Mouse (Mus musculus) layer of hippocampus, adult 2 months (tissue): Measurements from ENCODE around the gene Tdrd5. TPM values are rescaled to one million over a fixed set of nuclear protein-coding genes. Genes with fewer than 3 reads are reported as not detected.
A peak's percentile ranks its signal among the peaks of the same experiment; 100 is the strongest.

Experiments
- DNase-seq, 2 experiments: peaks; one replicate each; pipeline ENCODE4 v3.0.0; 2022; ENCODE audit warnings: low spot score in 2 of 2
- H3K27ac ChIP-seq: fragments of 200-600 bp; 2 replicates; pipeline ENCODE4 v1.8.1; 2022
- H3K4me3 ChIP-seq: fragments of 200-600 bp; 2 replicates; pipeline ENCODE4 v1.8.1; 2022; ENCODE audit warnings: mild to moderate bottlenecking
- CTCF ChIP-seq: fragments of 200-600 bp; conservative IDR thresholded peaks from 2 replicates; pipeline ENCODE4 v1.8.1; 2022; ENCODE audit warnings: antibody characterized with exemption, mild to moderate bottlenecking, moderate library complexity
- total RNA-seq, 2 experiments: library from RNA; stranded (reverse); gene quantifications; 2 replicates each; pipeline ENCODE4 v1.2.3; 2021

Tdrd5 gene
- total RNA-seq, 2 experiments from 2014 or later, result 6.5 to 7.6 TPM

DNA sequence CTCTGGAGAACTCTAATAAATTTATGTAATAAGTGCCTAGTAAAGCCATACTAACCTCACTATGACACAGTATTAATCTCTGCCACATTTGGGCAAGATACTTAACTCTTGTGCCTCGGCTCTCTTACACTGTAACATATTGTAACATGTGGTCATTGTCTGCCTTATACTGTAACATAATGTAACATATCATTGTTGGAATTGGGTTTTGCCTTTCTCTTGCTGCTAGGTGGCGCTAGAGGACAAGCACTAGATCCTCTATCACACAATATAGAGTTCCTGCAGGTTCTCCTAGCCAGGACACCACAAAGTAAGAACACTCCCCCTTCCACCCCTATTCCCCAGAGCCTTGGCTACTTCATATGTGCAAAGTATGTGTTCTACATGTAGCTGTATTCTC, 62.4 kb downstream of the Tdrd5 start:
- Histone ChIP-seq H3K4me3 (no peak overlapping the region), H3K27ac (no peak overlapping the region)
- TF ChIP-seq CTCF, result peak; percentile 75
- peak in 1 of 2 experiments; percentile 27 for DNase-seq

DNA sequence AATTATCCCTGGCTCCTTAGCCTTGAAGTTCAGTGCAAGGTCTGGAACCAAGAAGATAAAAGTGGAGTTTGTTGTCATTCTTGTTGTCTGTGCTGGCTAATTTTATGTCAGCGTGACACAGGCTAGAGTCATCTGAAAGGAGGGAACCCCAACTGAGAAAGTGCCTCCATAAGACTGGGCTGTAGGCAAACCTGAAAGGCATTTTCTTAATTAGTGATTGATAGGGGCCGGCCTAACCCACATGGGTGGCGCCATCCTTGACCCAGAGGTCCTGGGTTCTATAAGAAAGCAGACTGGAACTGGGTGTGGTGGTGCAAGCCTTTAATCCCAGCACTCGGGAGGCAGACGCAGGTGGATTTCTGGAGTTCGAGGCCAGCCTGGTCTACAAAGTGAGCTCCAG, 72.3 kb downstream of the Tdrd5 start:
- no peak overlapping the region for H3K4me3 ChIP-seq
- TF ChIP-seq CTCF, result no peak

DNA sequence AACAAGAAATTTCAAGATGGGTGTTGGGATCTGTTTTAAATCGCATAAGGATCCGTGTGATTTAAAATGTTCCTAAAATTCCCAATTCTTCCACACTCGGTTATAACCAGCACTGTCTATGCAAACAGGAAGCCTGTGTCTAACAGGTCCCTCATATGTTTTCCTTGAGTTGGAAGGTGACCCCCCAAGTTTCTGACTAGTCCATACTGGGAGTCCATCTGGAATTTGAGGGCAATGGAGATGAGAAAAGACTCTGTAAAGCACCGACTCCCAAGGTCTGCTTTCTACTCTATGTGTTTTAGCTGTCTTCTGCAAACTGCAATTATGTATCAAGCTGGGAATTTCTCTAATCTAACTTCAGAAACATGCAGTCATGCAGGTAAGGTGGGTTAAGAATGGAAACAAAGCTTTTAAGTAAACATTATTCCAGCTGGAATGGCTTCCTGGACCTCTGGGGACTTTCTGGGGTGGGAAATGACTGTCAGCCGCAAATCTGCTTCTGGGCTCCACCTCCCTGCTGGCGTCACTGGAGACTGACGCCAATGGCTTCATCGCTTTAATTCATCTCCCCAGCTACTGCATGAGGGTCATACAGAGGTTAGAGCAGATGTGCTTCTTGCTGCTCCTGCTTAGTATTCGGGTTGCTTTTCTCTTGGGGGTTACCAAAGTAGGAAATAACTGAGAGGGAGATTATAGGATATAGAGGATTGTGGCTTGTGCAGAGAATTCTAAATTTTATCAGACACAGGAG, 73.0 kb downstream of the Tdrd5 start:
- no peak overlapping the region for H3K27ac ChIP-seq
- H3K4me3 ChIP-seq, result no peak overlapping the region
- DNase-seq, result no peak
- no peak for TF ChIP-seq CTCF

More for the DNA sequence above, 72.3 kb downstream of the Tdrd5 start:
- no peak overlapping the region for H3K27ac ChIP-seq
- DNase-seq, result no peak

DNA sequence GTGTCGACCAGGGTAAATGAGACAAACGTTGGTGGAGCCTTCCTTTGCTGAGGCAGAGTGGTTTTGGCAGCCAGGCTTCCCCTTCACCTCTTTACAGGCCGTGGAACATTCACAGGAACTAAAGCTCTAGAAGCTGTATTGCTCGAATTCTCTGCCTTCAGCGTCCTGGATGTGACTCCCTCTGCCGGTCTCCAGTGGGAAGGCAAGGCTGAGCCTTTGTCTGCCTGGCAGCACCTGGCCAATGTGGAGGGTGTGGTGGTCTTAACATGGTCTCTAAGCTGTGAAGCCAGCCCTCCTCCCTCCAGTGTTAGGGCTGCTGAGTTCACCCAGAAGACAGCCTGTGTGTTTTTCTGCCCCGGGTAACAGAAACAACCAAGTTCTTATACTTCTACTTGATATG, 74.0 kb downstream of the Tdrd5 start:
- Histone ChIP-seq H3K27ac (no peak overlapping the region), H3K4me3 (no peak overlapping the region)
- TF ChIP-seq CTCF, result peak; percentile 91
- DNase-seq, result peak in 1 of 2 experiments; percentile 74

DNA sequence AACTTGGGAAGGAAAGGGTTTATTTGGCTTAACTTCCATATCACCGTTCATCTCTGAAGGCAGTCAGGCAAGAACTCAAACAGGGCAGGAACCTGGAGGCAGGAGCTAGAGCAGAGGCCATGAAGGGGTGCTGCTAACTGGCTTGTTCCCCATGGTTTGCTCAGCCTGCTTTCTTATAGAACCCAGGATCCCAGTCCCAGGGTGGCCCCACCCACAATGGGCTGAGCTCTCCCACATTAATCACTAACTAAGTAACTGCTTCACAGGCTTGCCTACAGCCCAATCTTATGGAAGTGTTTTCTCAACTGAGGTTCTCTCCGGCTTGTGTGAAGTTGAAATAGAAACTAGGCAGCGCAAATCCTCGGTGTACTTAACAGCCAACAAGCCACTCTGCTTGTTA, 74.7 kb downstream of the Tdrd5 start:
- DNase-seq, result no peak

DNA sequence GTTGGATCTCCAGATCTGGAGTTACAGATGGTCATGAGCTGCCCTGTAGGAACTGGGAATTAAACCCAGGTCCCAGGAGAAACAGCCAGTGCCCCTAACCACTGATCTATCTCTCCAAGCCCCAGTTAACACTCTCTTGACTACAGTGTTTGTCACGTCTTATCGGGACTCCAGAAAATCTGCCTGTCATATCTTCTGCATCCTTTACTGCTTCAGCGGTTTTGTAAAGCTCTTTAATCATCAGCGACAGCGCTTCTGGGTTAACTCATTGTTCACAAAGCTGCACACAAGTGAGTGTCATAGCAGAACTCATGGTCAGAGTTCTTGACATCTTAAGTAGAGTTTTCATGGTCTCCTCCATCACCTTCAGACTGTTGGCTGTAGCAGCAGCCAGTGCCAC, 76.6 kb downstream of the Tdrd5 start:
- no peak for DNase-seq
- H3K4me3 ChIP-seq, result no peak overlapping the region

More for the DNA sequence above, 74.7 kb downstream of the Tdrd5 start:
- Histone ChIP-seq H3K4me3 (no peak overlapping the region), H3K27ac (no peak overlapping the region)
- no peak for TF ChIP-seq CTCF

DNA sequence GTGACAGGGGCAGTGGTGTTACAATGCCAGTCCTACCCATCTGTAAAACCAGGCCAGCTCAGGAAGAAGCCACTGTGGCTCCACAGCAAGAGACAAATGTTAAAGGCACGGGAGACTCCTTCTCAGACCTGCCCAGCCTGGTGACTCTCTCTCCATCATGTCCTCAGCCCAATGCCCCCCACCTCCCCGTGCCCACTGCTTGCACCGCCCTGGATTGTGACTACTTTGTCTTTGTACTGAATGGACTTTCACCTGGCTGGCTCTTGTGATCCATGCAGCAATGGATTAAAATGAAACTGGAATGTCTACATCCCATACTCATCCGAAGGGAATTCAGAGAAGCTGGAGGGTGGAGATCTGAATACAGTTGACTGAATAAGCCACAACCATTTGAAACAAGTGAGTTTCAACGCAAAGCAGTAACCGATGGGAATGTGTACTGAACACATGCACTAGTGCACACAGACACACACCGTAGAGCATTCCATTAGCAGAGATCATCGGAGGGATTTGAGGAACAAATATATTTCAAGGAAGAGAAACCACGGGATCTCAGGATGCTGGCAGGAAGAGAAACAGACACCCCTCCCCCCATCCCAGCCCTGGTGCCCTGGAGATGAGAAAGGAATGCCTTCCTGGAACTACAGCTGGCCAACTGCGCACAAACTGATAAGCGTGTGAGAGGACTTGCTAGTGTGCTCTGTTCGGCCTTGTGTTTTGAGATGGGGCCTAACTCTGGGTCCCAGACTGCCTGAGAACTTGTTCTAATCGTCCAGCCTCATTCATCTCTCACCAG, 81.1 kb downstream of the Tdrd5 start:
- no peak overlapping the region for H3K27ac ChIP-seq
- no peak for DNase-seq
- no peak overlapping the region for H3K4me3 ChIP-seq
- TF ChIP-seq CTCF, result no peak

More for the DNA sequence above, 76.6 kb downstream of the Tdrd5 start:
- TF ChIP-seq CTCF, result no peak
- H3K27ac ChIP-seq, result no peak overlapping the region

DNA sequence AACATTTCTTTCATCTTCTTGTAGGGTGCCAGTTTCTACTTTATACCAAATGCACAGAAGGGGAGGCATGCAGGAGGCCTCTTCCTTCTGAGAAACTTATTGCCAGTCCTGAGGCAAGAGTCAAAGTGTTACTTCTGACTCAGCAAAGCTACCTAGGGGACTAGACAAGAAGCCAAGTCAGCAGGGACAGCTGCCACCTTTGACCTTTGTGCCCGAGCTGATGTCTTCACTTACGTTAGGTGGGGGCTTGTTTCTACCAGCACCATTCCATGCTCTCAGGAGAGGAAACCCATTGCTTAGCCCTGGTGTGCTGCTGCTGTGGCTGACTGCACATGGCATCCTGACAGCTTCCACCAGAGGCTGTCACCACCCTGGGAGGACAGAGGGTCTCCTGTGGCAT, 82.1 kb downstream of the Tdrd5 start:
- no peak for DNase-seq
- Histone ChIP-seq H3K27ac (no peak overlapping the region), H3K4me3 (no peak overlapping the region)
- no peak for TF ChIP-seq CTCF

DNA sequence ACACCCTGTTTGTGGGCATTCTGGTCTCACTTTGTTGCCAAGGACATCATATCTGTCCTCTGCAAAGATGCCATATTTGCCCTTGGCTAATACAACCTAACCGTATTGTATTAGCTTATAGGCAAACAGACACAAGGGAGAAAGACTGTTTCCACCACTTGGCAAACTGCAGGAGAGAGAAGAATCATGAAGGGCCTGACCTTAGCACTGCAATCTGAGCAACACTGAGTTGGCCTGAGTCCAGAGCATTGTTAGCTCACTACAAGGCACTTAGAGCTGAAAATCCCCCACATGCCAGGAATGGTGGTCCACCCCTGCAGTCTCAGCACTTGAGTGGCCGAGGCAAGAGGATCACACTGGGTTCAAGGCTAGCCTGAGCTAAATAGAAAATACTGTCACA, 84.9 kb downstream of the Tdrd5 start:
- no peak for DNase-seq
- TF ChIP-seq CTCF, result no peak
- H3K4me3 ChIP-seq, result no peak overlapping the region
- H3K27ac ChIP-seq, result no peak overlapping the region

DNA sequence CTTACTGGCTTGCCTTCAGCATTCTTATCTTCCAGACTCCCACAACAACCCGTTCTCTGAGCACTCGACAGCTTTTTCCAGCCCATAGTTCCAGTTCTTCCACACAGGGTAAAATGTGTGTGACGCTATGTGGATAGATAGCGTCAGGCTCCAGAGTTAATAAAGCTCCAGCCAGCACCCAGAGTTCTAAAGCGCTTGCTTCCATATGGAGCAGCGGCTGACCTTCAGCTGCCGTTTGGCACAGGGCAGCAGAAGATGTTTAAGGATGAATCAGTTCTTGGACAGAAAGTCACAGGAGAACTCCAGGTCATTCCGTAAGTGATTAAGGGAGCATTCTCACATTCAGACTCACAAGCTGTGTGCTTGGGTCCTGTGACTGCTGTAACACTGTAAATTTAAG, 85.5 kb downstream of the Tdrd5 start:
- no peak for TF ChIP-seq CTCF
- DNase-seq, result no peak
- Histone ChIP-seq H3K27ac (no peak overlapping the region), H3K4me3 (no peak overlapping the region)

DNA sequence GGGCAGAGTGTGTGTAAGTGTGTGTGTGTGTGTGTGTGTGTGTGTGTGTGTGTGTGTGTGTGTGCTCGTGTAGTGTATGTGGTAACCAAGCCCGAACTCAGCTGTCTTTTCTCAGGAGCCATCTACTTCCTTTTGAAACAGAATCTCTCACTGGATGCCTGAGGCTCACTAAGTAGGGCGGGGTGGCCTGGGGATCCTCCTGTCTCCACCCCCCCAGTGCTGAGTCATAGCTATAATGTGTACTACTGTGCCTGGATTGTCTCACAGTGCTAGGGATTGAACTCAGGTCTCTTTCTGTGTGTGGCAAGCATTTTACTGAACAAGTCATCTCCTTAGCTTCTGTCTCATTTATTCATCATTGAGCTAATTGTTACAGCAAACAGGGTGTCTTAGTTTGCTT, 86.1 kb downstream of the Tdrd5 start:
- DNase-seq, result no peak
- Histone ChIP-seq H3K4me3 (no peak overlapping the region), H3K27ac (no peak overlapping the region)
- no peak for TF ChIP-seq CTCF

DNA sequence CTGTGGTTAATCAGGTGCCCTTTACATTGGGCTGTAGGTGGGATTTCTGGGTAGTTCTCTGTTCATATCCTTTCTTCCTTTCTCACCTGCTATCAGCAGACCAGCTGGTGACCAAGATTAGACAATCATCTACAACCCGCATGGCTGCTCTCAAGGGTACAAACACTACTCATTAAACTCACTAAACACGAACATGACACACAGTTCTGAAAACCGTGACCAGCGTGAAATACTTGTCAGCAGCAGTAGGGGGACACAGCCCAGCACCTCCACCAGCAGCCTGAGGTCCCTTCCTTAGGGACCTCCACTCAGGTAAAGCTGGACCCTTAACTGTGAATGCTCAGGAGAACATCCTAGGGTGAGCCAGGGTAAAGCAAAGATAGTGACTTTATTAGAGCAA, 87.2 kb downstream of the Tdrd5 start:
- no peak for TF ChIP-seq CTCF
- Histone ChIP-seq H3K4me3 (no peak overlapping the region), H3K27ac (no peak overlapping the region)
- DNase-seq, result no peak

DNA sequence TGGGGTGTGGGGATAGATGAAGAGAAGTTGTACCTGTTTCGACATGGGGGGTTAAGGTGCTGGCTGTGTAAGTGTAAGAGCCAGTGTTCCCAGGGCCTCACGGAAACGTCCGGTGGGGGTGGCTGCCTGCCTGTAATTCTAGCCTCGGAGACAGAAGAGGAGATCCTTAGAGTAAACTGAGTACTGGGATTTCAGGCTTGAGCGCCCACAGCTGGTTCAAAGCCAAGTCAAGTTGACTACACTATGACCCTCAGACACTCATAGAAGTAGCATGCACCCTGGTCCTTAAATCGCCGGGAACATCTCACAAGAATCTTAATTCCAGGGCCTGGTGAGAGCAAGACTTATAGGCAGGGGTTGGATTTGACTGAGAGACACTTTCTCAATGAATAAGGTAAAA, 88.8 kb downstream of the Tdrd5 start:
- no peak for DNase-seq
- Histone ChIP-seq H3K27ac (no peak overlapping the region), H3K4me3 (no peak overlapping the region)
- TF ChIP-seq CTCF, result no peak

DNA sequence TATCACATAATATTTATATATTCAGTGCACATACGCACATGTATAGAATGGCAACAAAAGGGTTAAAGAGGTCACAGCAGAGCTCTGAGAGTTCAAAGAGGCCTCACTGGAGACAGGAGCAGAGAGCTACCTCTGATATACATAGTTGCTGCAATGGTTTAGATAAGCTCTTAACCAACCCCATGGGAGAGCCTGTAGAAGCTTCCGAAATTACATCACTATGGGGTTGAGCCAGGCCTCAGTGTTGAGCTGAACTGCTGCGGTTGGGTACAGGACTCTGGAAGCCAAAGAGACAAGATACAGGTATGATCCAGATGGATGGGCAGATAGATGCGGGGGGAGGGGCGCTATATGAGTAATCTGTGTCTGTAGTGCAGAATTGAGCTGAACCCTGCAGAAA, 90.5 kb downstream of the Tdrd5 start:
- no peak overlapping the region for H3K4me3 ChIP-seq
- no peak for TF ChIP-seq CTCF
- DNase-seq, result no peak
- no peak overlapping the region for H3K27ac ChIP-seq
